9 mouse cellular contexts compared by ENCODE assay signal in genomic region chr6:91160399-91160798, GRCm38 (mm10). TPM values are rescaled to one million over a fixed set of nuclear protein-coding genes. Genes with fewer than 3 reads are reported as not detected.
A peak's percentile ranks its signal among the peaks of the same experiment; 100 is the strongest.
DNase-seq lines count a peak whose midpoint lies in the region; ATAC-seq and TF ChIP-seq lines count a peak whose summit lies in the region.
"Had no signal": no experiment of that assay in that cellular context is flagged by ENCODE, and none has a peak within 500 bp of the region (broad histone marks: within the 10 kb centered on the region; RNA-seq: fewer than 3 reads in every experiment).

No protein-coding gene starts in this region.

- no peak overlapping the region for H3K4me2 ChIP-seq in lung, embryonic 14.5 days
- H3K4me2 ChIP-seq in lung, postnatal 0 days (replicated peaks; ENCODE audit: low read depth, low read length) = no peak overlapping the region
- H3K4me2 ChIP-seq in heart, embryonic 13.5 days = peak overlapping the region; percentile 88

- H3K27me3 ChIP-seq in lung, embryonic 14.5 days (ENCODE audit: insufficient read depth, low read length) = no peaks in the 10 kb centered on the region
- H3K27me3 ChIP-seq in lung, postnatal 0 days (replicated peaks; ENCODE audit: insufficient read depth, low read length) = no peaks in the 10 kb centered on the region
- H3K27me3 ChIP-seq in heart, embryonic 13.5 days (replicated peaks) = peaks cover 5% of the 10 kb centered on the region; the same call in 1 of the 2 replicates

- 0 out of 2 replicates have a peak, but pooled peaks cover 3% of the 10 kb centered on the region for H3K4me1 ChIP-seq in lung, embryonic 14.5 days (ENCODE audit: insufficient read depth)
- no peaks in the 10 kb centered on the region for H3K4me1 ChIP-seq in lung, postnatal 0 days (ENCODE audit: insufficient read depth, low read depth, low read length)
- H3K4me1 ChIP-seq in heart, embryonic 13.5 days = peaks cover 83% of the 10 kb centered on the region

- 30% methylated on average over 3 of the region's 3 CpGs for WGBS in lung, embryonic 14.5 days
- WGBS in lung, postnatal 0 days = 43% methylated on average over 3 of the region's 3 CpGs
- WGBS in heart, embryonic 13.5 days = 22% methylated on average over 3 of the region's 3 CpGs

- TF ChIP-seq EP300 in lung, postnatal 0 days (IDR thresholded peaks at IDR 0.05) = no peak

- TF ChIP-seq CTCF in lung, embryonic 14.5 days (IDR thresholded peaks at IDR 0.05; ENCODE audit: low read depth) = no peak
- TF ChIP-seq CTCF in lung, postnatal 0 days (IDR thresholded peaks at IDR 0.05) = no peak

- no peak overlapping the region for H3K9ac ChIP-seq in lung, embryonic 14.5 days
- H3K9ac ChIP-seq in lung, postnatal 0 days (replicated peaks; ENCODE audit: low read depth) = no peak overlapping the region
- H3K9ac ChIP-seq in heart, embryonic 13.5 days = 0 out of 2 replicates have a peak overlapping the region, but pooled peaks have one; percentile 35

- H3K36me3 ChIP-seq in lung, embryonic 14.5 days (ENCODE audit: insufficient read depth) = 0 out of 2 replicates have a peak, but pooled peaks cover 4% of the 10 kb centered on the region
- H3K36me3 ChIP-seq in lung, postnatal 0 days (ENCODE audit: insufficient read depth, low read length) = no peaks in the 10 kb centered on the region
- no peaks in the 10 kb centered on the region; the same call in 1 of the 2 replicates for H3K36me3 ChIP-seq in heart, embryonic 13.5 days

- peak overlapping the region; percentile 36; the same call in 1 of the 2 replicates for H3K27ac ChIP-seq in lung, embryonic 14.5 days (ENCODE audit: low read depth)
- no peak overlapping the region for H3K27ac ChIP-seq in lung, postnatal 0 days (ENCODE audit: low read length)
- H3K27ac ChIP-seq in heart, embryonic 13.5 days (replicated peaks) = peak overlapping the region; percentile 68

- no peaks in the 10 kb centered on the region for H3K9me3 ChIP-seq in lung, embryonic 14.5 days (ENCODE audit: low read depth, low read length)
- no peaks in the 10 kb centered on the region for H3K9me3 ChIP-seq in lung, postnatal 0 days (ENCODE audit: low read length)
- no peaks in the 10 kb centered on the region for H3K9me3 ChIP-seq in heart, embryonic 13.5 days

- ATAC-seq in lung, embryonic 14.5 days (ENCODE audit: insufficient read depth) = no peak
- ATAC-seq in lung, postnatal 0 days = no peak
- ATAC-seq in heart, embryonic 13.5 days (ENCODE audit: extremely low read depth, insufficient number of reproducible peaks, low FRiP score, low TSS enrichment) = no peak
- no peak for ATAC-seq in frontal cortex, adult (ENCODE audit: low TSS enrichment)

- peak; percentile 65 for DNase-seq in lung, embryonic 14.5 days
- no peak for DNase-seq in lung, postnatal 0 days (ENCODE audit: low spot score)
- peak; percentile 94 to 95 for DNase-seq in cerebellum, postnatal 36 days
- DNase-seq in kidney, postnatal 10 days = peak; percentile 76
- peak; percentile 19 for DNase-seq in lung, postnatal 25 days (ENCODE audit: low spot score)
- DNase-seq in c-Kit-positive CD71-positive TER-119-positive erythroid progenitor cells, embryonic 14.5 days (ENCODE audit: low spot score) = no peak

- H3K4me3 ChIP-seq in lung, embryonic 14.5 days (ENCODE audit: low read depth, low read length) = no peak overlapping the region
- H3K4me3 ChIP-seq in lung, postnatal 0 days (ENCODE audit: low read depth, low read length) = no peak overlapping the region
- no peak overlapping the region for H3K4me3 ChIP-seq in heart, embryonic 13.5 days
- H3K4me3 ChIP-seq: erythroblast, embryonic 14.5 days had no signal

RNA-seq across cellular contexts. Expression of gene Hdac11, which starts 3.9 kb away (rescaled TPM):
- 8.1 and 8.8 TPM in 2 replicates for polyA plus RNA-seq in lung, embryonic 14.5 days (2014; fragmentation: Nextera tagmentation; extraction: Ambion mirVana)
- 3.8 and 3.9 TPM in 2 replicates for polyA plus RNA-seq in lung, postnatal 0 days (2015; fragmentation: Nextera tagmentation; extraction: Ambion mirVana)
- polyA plus RNA-seq in heart, embryonic 13.5 days (2015; fragmentation: Nextera tagmentation; extraction: Ambion mirVana) = 8.2 and 9.6 TPM in 2 replicates

RNA-seq across cellular contexts. Expression of gene Nup210, which starts 43.8 kb away (rescaled TPM):
- polyA plus RNA-seq in lung, embryonic 14.5 days (2014; fragmentation: Nextera tagmentation; extraction: Ambion mirVana) = 30.8 and 35.3 TPM in 2 replicates
- 5.8 and 7.0 TPM in 2 replicates for polyA plus RNA-seq in lung, postnatal 0 days (2015; fragmentation: Nextera tagmentation; extraction: Ambion mirVana)
- 7.6 and 8.9 TPM in 2 replicates for polyA plus RNA-seq in heart, embryonic 13.5 days (2015; fragmentation: Nextera tagmentation; extraction: Ambion mirVana)

RNA-seq across cellular contexts. Expression of gene Fbln2, which starts 51.9 kb away (rescaled TPM):
- polyA plus RNA-seq in lung, embryonic 14.5 days (2014; fragmentation: Nextera tagmentation; extraction: Ambion mirVana) = 22.9 and 32.3 TPM in 2 replicates
- 63.0 and 63.8 TPM in 2 replicates for polyA plus RNA-seq in lung, postnatal 0 days (2015; fragmentation: Nextera tagmentation; extraction: Ambion mirVana)
- polyA plus RNA-seq in heart, embryonic 13.5 days (2015; fragmentation: Nextera tagmentation; extraction: Ambion mirVana) = 173 and 181 TPM in 2 replicates

Comparison
In these comparisons a context has a peak if more than half of its experiments do, and no peak if none do; other contexts are left out.
1. DNase-seq: peak in lung, embryonic 14.5 days (single experiment), cerebellum, postnatal 36 days (2 of 2), kidney, postnatal 10 days (single experiment) and lung, postnatal 25 days (single experiment); none in lung, postnatal 0 days (single experiment) and c-Kit-positive CD71-positive TER-119-positive erythroid progenitor cells, embryonic 14.5 days (single experiment).